Mouse (Mus musculus): ENCODE results near the gene Gm13276.
"Not testable (repeated sequence)": the region's sequence is repeated elsewhere in the genome, so short reads cannot be mapped to it uniquely, and the experiment has no call there.

Gm13276 gene

GRCm38 (mm10) chr4:88785409-88785808 lies at the start of gene Gm13276:
TSS of gene Gm13276 (plus strand) at chr4:88785709.
- not testable (repeated sequence) for DNase-seq (ENCODE audit: low spot score)

- DNase-seq (ENCODE audit: low spot score) = no peak
Observed at GRCm38 (mm10) chr4:88738480-88738879, 47.0 kb upstream of the Gm13276 start.

GRCm38 (mm10) chr4:88739036-88739435 lies 46.5 kb upstream of the Gm13276 start:
- no peak for DNase-seq (ENCODE audit: low spot score)

- no peak for DNase-seq (ENCODE audit: low spot score)
Observed at GRCm38 (mm10) chr4:88741426-88741825, 44.1 kb upstream of the Gm13276 start.

GRCm38 (mm10) chr4:88742771-88743371 lies 42.6 kb upstream of the Gm13276 start:
- DNase-seq (ENCODE audit: low spot score) = no peak

- no peak for DNase-seq (ENCODE audit: low spot score)
Observed at GRCm38 (mm10) chr4:88744207-88744606, 41.3 kb upstream of the Gm13276 start.

GRCm38 (mm10) chr4:88749926-88750325 lies 35.6 kb upstream of the Gm13276 start:
- no peak for DNase-seq (ENCODE audit: low spot score)

- peak; percentile 27 for DNase-seq (ENCODE audit: low spot score)
Observed at GRCm38 (mm10) chr4:88754818-88755340, 30.6 kb upstream of the Gm13276 start, which contains the start of gene Gm13271. TSS of gene Gm13271 (plus strand) at chr4:88754868.

- not testable (repeated sequence) for DNase-seq (ENCODE audit: low spot score)
Observed at GRCm38 (mm10) chr4:88756581-88757513, 28.7 kb upstream of the Gm13276 start.

- peak; percentile 93 for DNase-seq (ENCODE audit: low spot score)
Observed at GRCm38 (mm10) chr4:88757628-88758031, 27.9 kb upstream of the Gm13276 start.

GRCm38 (mm10) chr4:88758751-88759150 lies 26.8 kb upstream of the Gm13276 start:
- DNase-seq (ENCODE audit: low spot score) = not testable (repeated sequence)

- DNase-seq (ENCODE audit: low spot score) = not testable (repeated sequence)
Observed at GRCm38 (mm10) chr4:88759610-88760268, 25.8 kb upstream of the Gm13276 start, which contains the start of gene Gm13283. TSS of gene Gm13283 (plus strand) at chr4:88760119.

GRCm38 (mm10) chr4:88760431-88760830 lies 25.1 kb upstream of the Gm13276 start:
- peak; percentile 13 for DNase-seq (ENCODE audit: low spot score)

- peak; percentile 55 for DNase-seq (ENCODE audit: low spot score)
Observed at GRCm38 (mm10) chr4:88761776-88762175, 23.7 kb upstream of the Gm13276 start.

GRCm38 (mm10) chr4:88762341-88762740 lies 23.2 kb upstream of the Gm13276 start:
- DNase-seq (ENCODE audit: low spot score) = not testable (repeated sequence)

GRCm38 (mm10) chr4:88763384-88764018 lies 22.0 kb upstream of the Gm13276 start:
- not testable (repeated sequence) for DNase-seq (ENCODE audit: low spot score)

GRCm38 (mm10) chr4:88773534-88773933 lies 12.0 kb upstream of the Gm13276 start, which contains the start of gene Gm13290:
TSS of gene Gm13290 (plus strand) at chr4:88773834.
- DNase-seq (ENCODE audit: low spot score) = not testable (repeated sequence)

- DNase-seq (ENCODE audit: low spot score) = not testable (repeated sequence)
Observed at GRCm38 (mm10) chr4:88776622-88777021, 8.9 kb upstream of the Gm13276 start, which contains the start of gene Gm13289. TSS of gene Gm13289 (plus strand) at chr4:88776922.

- DNase-seq (ENCODE audit: low spot score) = not testable (repeated sequence)
Observed at GRCm38 (mm10) chr4:88779550-88779949, 6.0 kb upstream of the Gm13276 start, which contains the start of gene Gm13272. TSS of gene Gm13272 (plus strand) at chr4:88779850.

- DNase-seq (ENCODE audit: low spot score) = not testable (repeated sequence)
Observed at GRCm38 (mm10) chr4:88780320-88780719, 5.2 kb upstream of the Gm13276 start.

- DNase-seq (ENCODE audit: low spot score) = not testable (repeated sequence)
Observed at GRCm38 (mm10) chr4:88781831-88782230, 3.7 kb upstream of the Gm13276 start, which contains the start of gene Ifnz. TSS of gene Ifnz (plus strand) at chr4:88782131.
